Mouse (Mus musculus): ENCODE measurements around the gene Pde4b.

GRCm38 (mm10) chr4:102568591-102568990, 481.2 kb downstream of the Pde4b start:
- TF ChIP-seq CTCF (conservative IDR thresholded peaks at IDR 0.05; ENCODE audit: insufficient read depth, insufficient read length, low read depth, low read length) (no peak), POLR2A (IDR thresholded peaks at IDR 0.05; ENCODE audit: low read depth, low read length) (no peak)

Measured in kidney, adult 2 months (tissue).